15 mouse cellular contexts compared by ENCODE assay signal in the genomic region with DNA sequence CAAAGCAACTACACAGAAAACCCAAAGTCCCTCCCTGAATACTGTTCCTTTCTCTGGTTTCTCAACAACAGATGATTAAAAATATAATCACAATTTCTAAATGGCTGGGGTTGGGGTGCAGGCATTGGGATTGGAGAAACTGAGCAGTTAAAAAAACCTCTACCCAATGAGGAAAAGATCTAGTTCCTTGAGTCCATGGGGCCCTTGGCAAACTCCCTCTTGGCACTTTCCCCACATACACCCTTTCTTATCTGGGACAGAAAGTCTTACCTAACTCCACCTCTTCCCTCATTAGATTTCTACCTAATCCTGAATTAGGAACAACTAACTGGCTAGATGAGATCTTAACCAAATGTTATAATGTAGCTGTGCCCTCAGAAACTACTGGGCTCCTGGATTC.
"Had no signal": no experiment of that assay in that cellular context is flagged by ENCODE, and none has a peak within 500 bp of the region (broad histone marks: within the 10 kb centered on the region; RNA-seq: fewer than 3 reads in every experiment).

No protein-coding gene starts in this region.

- ATAC-seq: midbrain, embryonic 13.5 days; midbrain, embryonic 15.5 days had no signal

- H3K9ac ChIP-seq: liver, embryonic 14.5 days; lung, embryonic 14.5 days; midbrain, embryonic 13.5 days; midbrain, embryonic 15.5 days; neural tube, embryonic 12.5 days; stomach, embryonic 15.5 days had no signal

- H3K4me1 ChIP-seq: midbrain, embryonic 15.5 days; neural tube, embryonic 12.5 days; stomach, embryonic 15.5 days had no signal

- H3K4me2 ChIP-seq: lung, embryonic 14.5 days; midbrain, embryonic 11.5 days; midbrain, embryonic 13.5 days; midbrain, embryonic 15.5 days; neural tube, embryonic 12.5 days; stomach, embryonic 15.5 days had no signal

- H3K27ac ChIP-seq: liver, embryonic 14.5 days; midbrain, embryonic 13.5 days; midbrain, embryonic 15.5 days; neural tube, embryonic 12.5 days; stomach, embryonic 15.5 days; stomach, postnatal 0 days had no signal

- H3K36me3 ChIP-seq: stomach, embryonic 15.5 days had no signal

- H3K4me3 ChIP-seq: midbrain, embryonic 13.5 days; midbrain, embryonic 15.5 days; myocyte; neural tube, embryonic 12.5 days; stomach, embryonic 15.5 days had no signal

- H3K9me3 ChIP-seq: midbrain, embryonic 13.5 days; midbrain, embryonic 15.5 days; neural tube, embryonic 12.5 days; stomach, embryonic 15.5 days had no signal

- DNase-seq: lung, embryonic 14.5 days; lung, postnatal 10 days; lung, postnatal 4 days; right cerebral cortex, postnatal 14 days; thymus, adult 2 months; thymus, postnatal 25 days; thymus, postnatal 4 days had no signal

- H3K27me3 ChIP-seq: midbrain, embryonic 13.5 days; midbrain, embryonic 15.5 days; neural tube, embryonic 12.5 days; stomach, embryonic 15.5 days had no signal
